Mouse (Mus musculus): ENCODE data around the gene Ptpro.

Ptpro gene

DNA sequence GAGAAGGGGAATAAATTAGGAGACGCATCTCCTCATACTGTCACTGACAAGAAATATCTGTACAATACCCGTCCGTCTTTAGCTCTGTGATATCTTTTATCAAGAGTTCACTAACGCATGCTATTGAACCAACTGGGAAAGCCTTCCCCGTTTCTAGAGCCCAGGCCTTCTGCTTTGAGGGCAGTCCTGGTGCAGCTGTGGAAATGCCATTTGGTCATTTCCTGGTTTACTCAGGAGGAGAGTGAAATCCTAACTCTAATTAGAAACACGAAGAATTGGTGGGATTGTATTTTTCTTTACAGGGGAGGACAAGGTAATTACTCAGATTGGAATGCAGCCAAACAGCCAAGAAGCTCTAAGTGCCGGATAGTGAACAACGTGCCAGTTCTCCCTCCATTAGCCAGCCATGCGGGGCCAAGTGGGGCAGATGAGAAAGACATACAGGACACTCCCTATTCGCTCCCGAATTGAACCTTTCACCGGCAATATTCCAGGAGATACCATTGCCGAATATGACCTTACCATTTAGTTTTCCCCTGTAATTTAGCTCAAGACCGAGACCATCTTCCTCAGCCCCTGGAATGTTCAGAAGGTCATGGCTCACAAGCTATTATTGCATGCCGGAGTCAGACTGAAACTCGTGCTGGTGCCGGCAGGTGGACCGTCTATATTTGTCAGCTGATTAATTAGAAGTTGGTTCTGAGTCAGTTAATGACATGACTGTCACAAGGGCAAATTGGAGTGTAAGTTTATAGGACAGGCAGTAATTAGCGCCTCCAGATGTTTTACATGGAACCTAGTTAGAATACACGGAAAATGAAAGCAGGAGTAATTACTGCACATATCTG is 43.1 kb downstream of the Ptpro start:
- peak; percentile 17 for DNase-seq (ENCODE audit: low spot score)

DNA sequence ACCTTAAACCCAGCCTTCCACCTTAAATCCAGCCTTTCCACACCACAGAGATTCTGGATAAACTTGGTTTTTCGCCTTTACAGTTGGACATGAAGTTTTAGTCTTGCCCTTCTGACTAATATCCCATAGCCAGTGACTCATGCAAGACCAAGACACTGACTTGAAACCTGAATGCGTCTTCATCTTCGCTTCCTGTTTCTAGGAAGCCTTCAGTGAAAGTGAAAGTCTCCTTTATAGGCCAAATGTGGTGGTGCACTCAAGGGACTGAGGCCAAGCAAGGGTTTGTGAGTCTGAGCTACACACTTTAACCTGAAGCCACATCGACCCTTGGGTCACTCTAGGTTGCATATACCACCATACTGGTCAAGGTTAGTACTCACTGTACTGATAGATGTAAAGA is 50.4 kb downstream of the Ptpro start:
- no peak for DNase-seq (ENCODE audit: low spot score)

DNA sequence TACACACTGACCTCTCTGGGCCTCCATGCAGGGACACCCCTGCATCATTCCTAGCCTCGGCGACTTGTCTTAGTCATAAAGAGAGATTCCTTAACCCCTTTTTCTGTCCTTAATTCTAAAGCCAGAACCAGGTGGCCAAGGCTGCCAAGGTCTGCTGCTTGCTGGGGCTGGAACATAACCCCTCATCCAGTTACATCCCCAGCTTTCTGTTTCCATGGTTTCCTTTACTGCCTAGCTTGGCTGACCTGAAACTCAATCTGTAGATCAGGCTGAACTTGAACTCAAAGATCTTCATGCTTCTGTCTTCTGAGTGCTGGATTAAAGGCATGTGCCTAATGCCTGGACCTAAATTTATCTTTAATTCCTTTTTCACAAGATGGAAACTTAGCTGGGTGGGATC is 51.7 kb downstream of the Ptpro start:
- DNase-seq (ENCODE audit: low spot score), result no peak

DNA sequence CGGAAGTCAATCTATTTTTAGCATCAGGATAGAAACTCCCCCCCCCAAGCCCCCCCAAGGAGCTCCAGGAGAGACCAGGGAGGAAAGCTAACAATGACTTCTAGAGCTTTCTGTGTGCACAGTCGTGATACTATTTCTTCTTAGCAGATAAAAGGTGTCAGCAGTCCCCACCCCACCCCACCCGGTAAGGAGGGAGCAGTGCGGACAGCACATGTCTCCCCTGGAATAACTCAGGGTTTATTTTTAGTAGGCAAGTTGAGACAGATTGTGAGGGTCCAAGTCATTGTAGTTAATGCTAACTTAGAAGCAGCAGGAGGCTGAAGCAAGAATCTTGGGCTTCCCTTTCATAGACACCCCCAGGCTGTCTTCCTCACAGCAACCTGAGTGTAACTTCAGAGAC is 63.1 kb downstream of the Ptpro start:
- DNase-seq (ENCODE audit: low spot score), result no peak

DNA sequence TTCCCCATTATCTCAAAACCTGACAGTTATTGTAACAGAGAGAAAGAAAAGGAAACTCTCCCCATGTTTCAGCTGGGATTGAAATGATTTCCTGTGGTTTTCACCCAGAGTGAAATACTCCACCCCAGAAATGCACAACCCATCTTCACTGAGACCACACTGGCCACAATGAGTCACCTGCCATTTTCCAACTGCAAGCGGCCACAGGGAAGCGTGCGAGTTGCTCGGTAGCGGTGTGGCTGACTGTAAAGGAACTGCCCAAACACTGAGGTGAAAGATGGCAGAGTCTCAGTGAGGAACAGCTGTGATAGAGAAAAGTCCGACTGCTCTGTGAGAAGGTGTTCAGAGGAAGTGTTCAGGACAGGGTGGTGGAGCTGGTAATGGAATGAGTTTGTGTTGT is 64.2 kb downstream of the Ptpro start:
- DNase-seq (ENCODE audit: low spot score), result no peak

DNA sequence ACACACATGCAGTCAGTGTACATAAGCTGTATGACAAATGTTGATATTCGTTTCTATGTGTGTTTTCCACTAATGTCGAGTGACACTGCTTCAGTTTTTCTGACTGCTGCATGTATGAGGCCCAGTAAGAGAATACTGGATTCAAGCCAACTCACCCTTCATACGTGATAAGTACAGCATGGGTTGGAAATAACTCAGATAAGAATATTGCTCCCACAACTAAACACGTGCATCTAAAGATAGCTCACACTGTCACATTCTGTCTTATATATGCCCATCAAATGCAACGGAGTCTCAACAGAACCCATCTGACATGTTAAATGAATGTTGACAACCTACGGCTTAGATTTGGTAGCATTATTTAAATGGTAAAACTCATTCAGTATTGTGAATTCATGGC is 65.4 kb downstream of the Ptpro start:
- DNase-seq (ENCODE audit: low spot score), result no peak

DNA sequence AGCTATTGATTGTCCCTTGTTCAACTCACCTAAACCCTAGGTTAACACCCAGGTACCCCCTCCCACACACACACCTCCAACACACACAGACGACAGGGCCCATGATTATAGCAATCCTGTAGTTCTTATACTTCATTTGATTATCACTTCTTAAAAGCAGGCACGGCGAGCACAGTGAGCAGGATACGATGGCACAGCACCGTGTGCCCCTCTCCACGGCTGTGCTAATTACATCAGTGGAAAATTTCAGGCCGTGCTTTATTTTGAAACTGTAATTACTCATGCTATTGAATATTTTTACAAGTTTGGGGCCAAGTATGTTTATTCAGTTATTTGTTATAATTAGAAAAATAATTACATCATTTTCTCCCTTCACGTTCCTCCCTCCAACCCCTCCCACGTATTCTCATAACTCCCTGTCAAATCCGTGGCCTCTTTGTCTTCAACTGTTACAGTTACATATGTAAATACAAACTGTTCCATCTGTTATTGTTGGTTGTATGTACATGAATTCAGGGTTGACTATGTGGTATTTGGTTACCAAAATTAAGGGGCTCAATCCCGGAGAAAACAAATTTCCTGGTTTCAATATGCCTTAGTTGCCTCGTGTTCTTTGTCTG is 66.2 kb downstream of the Ptpro start:
- DNase-seq (ENCODE audit: low spot score), result no peak

DNA sequence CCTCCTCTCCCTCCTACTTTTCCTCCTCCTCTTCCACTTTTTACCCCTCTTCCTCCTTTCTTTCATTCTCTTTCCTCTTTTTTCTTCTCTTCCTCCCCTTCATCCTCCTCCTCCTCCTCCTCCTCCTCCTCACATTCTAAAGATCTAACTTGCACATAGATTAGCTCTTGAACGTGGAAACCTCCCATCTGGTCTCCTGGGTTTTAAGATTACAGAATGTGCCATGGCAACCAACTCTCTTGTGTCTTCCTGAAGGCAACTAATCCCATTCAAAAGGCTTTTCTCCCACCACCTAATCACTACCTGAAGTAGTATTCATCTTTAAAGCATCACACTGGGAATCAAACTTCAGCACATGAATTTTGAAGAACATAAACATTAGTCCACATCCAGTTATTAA is 67.5 kb downstream of the Ptpro start:
- no peak for DNase-seq (ENCODE audit: low spot score)

DNA sequence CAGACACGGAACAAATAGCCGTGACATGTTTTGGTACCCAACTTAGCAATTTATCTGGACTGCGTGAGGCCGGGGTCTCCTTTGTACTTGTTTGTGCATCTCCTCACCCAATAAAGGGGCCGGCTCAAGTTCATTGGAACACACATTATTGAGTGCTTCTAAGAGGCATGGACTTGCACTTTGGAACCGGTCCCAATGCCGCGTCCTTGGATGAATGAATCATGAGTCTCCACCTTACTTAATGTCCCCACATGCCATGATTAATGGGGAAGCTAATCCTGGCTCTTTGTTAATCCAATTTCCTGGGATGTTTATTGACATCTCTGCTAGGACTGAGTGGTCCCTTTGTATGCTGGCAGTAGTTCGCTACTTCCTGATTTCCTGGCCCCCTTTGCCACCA is 75.6 kb downstream of the Ptpro start:
- DNase-seq (ENCODE audit: low spot score), result peak; percentile 51

DNA sequence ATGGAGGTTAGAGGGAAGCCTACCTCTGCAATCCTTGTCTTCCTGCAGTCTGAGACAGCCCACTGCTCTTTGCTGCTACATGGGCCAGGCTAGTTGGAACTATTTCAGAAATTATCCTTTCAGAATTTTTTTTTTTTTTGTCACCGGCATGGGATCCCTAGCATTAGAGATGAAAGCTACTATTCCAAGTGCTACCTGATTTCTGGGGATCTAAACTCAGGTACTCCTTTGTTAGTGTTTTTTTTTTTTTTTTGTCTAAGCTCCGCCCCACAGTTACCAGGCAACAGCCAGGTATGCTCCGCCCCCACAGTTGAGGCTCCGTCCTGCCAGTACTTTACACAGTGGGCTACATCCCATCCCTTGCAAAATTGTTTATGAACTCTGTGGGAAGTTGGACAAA is 76.1 kb downstream of the Ptpro start:
- no peak for DNase-seq (ENCODE audit: low spot score)

DNA sequence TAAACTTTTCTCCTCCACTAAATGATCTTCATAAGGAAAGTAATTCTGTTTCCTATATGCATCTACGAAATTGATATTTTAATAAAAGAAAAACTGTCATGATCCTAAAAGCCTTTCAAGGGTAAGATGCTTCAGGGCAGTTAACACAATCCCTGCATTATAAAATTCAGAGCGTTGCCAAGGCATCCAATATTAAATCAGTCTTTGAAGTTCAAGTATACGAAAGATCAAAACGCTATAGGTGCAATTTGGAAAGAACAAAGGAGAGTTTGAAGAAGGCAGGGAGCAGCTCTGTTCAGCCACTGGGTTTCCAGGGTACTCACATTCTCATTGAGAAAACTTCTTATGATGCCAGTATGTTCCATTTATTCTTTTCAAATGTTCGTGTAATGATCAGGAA is 78.7 kb downstream of the Ptpro start:
- no peak for DNase-seq (ENCODE audit: low spot score)

DNA sequence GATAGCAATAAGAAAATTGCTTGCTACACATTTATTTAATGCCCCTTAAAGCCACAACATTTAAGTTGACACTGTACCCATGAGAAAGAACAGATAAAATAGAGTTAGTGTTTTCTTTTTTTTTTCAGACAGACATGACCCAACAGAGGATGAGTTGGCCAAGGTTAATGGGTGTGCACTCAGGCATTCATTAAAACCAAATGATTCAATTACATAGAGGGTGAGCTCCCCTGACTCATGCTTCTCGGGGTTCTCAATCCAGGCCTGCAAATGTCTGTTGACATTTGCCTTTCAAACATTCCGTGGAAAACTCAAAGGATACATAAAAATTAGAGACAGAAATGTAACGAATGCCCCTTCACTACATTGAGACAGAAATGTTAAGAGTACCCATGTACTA is 79.7 kb downstream of the Ptpro start:
- DNase-seq (ENCODE audit: low spot score), result no peak

DNA sequence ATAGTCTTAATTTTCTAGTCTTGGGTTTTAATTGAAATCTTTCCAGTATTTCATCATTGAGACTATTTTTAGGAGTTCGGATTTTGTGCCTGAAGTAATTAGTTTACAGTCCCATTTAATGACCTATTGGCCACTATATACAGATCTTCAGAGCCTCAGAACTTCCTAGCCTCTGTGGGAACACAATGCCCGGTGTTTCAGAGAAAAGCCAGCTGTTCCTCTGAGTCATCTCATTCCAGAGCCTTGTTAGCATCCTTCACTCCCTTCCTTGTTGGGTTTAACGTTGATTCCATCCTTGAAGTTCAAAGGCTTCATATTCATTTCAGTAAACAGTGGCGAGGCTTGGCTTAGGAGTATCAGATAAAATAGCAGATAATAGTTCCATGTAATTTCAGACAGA is 87.0 kb downstream of the Ptpro start:
- DNase-seq (ENCODE audit: low spot score), result peak; percentile 11

DNA sequence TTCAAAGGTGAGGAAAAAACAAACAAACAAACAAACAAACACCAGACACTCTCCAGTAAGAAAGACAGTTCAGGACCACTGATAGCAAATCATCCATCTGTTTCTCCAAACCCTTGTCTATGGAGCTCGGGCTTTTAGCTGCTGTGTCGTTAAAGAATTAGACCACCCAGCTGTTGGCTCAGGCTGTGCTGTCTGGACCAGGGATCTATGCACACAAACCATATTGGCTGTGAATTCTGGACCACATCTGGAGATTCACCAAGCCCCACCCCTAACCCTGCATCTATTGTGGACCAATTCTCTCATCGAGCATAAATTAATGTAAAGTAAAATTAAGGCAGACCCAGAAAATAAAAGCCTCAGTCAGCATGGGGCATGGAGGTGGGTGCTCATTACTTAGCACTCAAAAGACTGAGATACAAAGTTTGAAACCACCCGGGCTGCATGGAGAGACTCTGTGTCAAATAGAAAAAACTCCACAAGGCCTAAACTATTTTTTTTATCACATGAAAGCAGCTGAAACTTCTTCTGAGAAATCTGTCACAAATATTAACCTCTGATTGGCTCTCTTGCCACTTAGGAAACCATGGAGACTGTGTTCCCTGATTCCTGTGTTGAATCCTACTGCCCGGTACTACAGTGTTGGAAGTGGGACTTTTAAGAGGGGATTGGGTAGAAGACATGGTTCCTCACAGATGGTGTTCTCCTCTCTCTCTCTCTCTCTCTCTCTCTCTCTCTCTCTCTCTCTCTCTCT is 91.7 kb downstream of the Ptpro start:
- DNase-seq (ENCODE audit: low spot score), result no peak

DNA sequence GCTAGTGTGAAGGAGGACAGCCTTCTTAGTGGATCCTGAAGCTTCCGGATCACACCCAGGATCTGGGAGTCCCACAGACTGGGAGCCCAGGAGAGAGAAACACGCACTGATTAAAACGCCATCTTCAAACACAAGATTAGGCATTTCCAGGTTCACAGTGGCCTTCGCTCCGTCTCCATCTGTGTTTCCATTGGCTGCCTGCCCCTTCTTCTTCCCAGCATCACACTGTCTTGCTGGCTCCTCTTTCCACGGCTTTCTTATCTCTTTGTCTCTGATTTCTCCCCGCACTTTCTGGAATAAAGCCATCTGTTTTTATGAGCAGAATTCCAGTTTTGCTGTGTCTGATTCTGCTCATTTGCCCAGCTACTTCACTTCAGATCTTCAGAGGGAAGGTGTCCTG is 108.0 kb downstream of the Ptpro start:
- DNase-seq (ENCODE audit: low spot score), result no peak

DNA sequence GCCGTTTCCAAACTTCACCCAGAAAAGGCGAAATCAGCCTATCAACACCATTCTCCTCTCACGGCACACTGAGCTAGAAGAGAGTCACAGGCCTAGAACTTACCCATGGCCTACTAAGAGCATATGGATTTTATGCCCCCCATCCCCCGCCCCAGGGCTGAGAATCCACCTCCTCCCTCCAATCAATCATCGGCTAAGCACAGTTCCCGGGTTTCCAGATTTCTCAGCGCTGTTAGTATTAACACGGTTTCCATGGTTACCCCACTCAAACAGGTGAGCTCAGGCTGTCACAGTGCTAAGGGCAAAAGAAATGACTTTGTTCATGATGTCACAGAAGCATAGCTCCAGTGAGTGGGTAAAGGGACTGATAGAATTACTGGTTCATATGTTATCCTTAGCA is 110.1 kb downstream of the Ptpro start:
- DNase-seq (ENCODE audit: low spot score), result no peak

DNA sequence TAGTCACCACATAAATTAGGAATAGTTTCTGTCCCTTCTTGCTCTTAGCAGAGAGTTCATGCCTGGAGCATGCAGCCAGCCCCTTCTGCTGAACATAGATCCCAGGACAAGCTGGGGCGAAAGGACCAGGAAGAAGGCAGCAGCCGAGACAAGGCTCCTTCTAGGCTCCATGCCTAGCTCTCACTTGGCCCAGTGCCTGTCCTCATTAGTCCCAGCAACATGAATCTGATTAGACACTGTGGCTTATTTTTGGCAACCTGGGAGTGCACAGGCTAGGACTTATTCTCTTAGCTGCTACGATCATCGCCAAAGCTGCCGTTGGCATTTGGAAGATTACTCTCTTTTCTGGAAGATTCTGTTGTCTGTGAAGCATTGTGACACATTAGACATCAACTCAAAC is 112.6 kb downstream of the Ptpro start:
- peak; percentile 30 for DNase-seq (ENCODE audit: low spot score)

DNA sequence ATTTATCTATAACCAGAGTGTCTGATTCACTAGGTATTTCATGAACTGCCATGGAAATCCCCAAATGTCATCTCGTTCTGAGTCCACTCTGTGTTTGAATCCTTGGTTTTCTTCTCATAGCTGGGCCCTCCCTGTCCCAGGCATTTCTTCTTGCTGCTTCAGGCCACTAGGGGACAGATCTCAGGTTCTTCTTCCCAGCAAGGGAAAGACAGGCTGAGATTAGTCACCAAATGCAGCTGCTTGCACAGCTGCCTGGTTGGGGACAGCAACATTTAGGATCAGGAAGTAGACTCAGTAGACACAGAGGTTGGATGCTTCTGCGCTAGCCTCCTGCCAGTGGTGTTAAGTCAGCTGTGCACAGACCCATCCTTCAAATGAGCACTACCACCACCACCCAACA is 113.5 kb downstream of the Ptpro start:
- no peak for DNase-seq (ENCODE audit: low spot score)

DNA sequence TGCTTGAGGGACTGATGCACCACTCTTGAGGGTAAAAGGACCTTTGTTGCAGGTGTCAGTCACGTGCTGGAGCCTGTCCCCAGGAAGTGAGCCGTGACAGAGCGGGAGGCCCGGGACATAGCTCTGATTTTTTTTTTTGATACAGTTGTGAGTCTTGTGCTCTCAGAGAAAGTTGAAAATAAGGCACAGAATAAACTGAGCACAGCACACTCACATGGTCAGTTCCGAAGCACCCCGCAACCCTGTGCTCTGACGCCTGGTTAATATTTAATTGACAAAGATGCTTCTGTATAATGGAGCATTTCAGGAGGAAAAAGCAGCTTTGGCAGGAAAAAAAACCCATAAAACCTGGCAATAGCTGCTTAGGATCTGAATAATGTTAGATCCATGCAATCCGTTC is 118.6 kb downstream of the Ptpro start:
- DNase-seq (ENCODE audit: low spot score), result no peak

DNA sequence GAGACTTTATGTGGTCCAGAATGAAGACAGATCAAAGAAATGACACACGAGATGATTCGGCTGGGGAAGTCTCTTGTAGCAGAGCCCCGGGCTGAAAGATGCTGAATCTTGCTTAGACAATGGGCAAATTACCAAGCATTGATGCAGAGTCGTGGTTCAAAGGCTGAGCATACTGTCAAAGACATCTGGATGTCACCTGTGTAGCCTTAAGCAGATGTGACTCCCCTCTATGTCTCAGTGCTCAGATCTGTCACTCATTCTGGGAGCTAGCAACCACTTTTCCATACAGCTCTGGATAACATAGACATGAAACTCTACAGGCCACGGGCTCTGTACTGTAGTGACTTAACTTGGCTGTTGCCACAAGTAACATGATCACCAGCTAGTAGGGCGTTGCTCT is 119.3 kb downstream of the Ptpro start:
- no peak for DNase-seq (ENCODE audit: low spot score)

DNA sequence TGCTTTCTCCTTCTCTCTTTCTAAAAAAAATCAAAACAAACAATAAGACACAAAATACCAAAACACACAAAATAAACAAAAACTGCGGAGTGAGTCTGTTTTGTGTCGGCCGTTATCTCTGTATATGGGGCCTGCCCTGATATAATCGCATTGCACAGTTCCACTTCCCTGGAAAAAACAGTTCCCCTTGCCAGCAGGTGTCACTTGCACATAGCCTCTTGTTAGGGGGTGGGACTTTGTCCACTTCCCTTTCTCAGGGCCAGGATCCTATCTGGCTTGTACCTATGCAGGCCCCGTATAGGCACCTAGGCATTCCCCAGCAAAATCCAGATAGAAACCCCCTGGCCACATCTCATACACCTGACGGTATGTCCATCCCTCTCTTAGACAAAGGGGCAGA is 121.8 kb downstream of the Ptpro start:
- DNase-seq (ENCODE audit: low spot score), result no peak

DNA sequence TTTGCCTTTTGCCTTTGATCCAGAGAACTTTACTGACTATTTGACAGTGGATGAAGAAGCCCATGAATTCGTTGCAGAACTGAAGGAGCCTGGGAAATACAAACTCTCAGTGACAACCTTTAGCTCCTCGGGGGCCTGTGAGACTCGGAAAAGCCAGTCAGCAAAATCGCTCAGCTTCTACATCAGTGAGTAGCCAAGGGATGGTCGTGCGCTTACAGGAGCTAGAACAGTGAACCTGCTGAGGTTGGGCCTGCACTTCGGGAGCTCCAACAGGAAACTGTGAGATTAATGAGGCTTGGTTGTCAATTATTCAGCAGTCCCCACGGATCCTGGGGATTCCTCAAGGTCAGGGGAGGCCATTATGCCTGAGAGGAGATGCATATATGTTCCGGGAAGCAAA is 130.4 kb downstream of the Ptpro start:
- no peak for DNase-seq (ENCODE audit: low spot score)

DNA sequence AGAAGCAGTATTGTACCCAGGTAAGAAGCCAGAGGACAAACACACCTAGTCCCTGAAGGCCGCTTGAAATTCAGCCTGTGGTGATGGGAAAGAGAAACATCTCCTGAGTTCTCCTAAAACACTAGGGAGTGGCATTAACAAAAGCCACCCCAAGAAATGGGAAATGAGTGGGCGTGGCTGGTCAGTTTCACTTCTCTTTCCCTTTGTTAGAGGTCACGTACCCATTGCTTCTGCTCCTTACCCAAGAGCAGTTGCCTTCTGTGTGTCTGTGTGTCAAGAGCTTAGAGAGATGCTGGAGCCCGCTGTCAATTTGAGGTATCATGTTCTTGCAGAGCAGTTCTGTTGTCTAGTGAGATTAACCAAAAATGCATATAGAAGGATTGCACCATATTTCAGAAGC is 134.2 kb downstream of the Ptpro start:
- no peak for DNase-seq (ENCODE audit: low spot score)

All from MN1 (cell line).